Mouse (Mus musculus) liver, adult 2 months (tissue): Measurements from ENCODE around the gene Rapgef2. TPM values are rescaled to one million over a fixed set of nuclear protein-coding genes. Genes with fewer than 3 reads are reported as not detected.

ENCODE experiments used
- DNase-seq: peaks from one replicate; pipeline ENCODE4 v3.0.0-alpha.2; 2011; ENCODE audit warnings: low read depth, low spot score; ENCODE audit errors: extremely low read depth
- H3K27ac ChIP-seq: fragments of 200-500 bp; replicated peaks from 2 replicates; pipeline ENCODE4 v1.5.1; 2012; ENCODE audit warnings: low read depth, mild to moderate bottlenecking, control low read depth, inconsistent platforms, low read length; ENCODE audit not compliant: insufficient read depth
- H3K27me3 ChIP-seq: fragments of 200-500 bp; 2 replicates; pipeline ENCODE4 v1.6.1; 2012; ENCODE audit warnings: mild to moderate bottlenecking, moderate library complexity, low read length, inconsistent platforms; ENCODE audit not compliant: control insufficient read depth, insufficient read depth
- H3K36me3 ChIP-seq: fragments of 200-500 bp; 2 replicates; pipeline ENCODE4 v1.6.1; 2012; ENCODE audit warnings: low read length, inconsistent platforms; ENCODE audit not compliant: control insufficient read depth, insufficient read depth
- H3K4me1 ChIP-seq: fragments of 200-500 bp; 2 replicates; pipeline ENCODE4 v1.6.1; 2011; ENCODE audit warnings: low read length; ENCODE audit not compliant: control insufficient read depth, insufficient read depth
- H3K4me3 ChIP-seq: fragments of 200-500 bp; 2 replicates; pipeline ENCODE4 v1.5.1; 2011; ENCODE audit warnings: low read depth, mild to moderate bottlenecking, control low read depth, low read length, moderate library complexity; ENCODE audit not compliant: insufficient read depth
- H3K79me2 ChIP-seq: fragments of 200-500 bp; 2 replicates; pipeline ENCODE4 v1.6.1; 2012; ENCODE audit warnings: inconsistent platforms, mild to moderate bottlenecking, low read length, moderate library complexity; ENCODE audit not compliant: control insufficient read depth, insufficient read depth
- H3K9ac ChIP-seq: fragments of 200-500 bp; 2 replicates; pipeline ENCODE4 v1.6.1; 2012; ENCODE audit warnings: low read depth, mild to moderate bottlenecking, control low read depth, inconsistent platforms, low read length
- CTCF ChIP-seq: fragments of 200-500 bp; IDR thresholded peaks from 2 replicates; pipeline ENCODE4 v1.5.1; 2011; ENCODE audit warnings: low read depth, low read length, control low read depth
- POLR2A ChIP-seq: fragments of 200-500 bp; IDR thresholded peaks from 2 replicates; pipeline ENCODE4 v1.6.1; 2011; ENCODE audit warnings: low read length, control low read depth; ENCODE audit not compliant: insufficient read depth; ENCODE audit errors: extremely low read depth
- WGBS: fragments of 180-500 bp; shearing (Covaris S2); methylation state at CpG from one replicate; pipeline ENCODE4 v1.1.7; 2018; 5-methylcytosine and 5-hydroxymethylcytosine counted together
- polyA plus RNA-seq: library from polyadenylated mRNA; depleted of rRNA; stranded (reverse); fragments of >200 nt; gene quantifications from 2 replicates; pipeline ENCODE4 v1.2.3, GENCODE M21; 2012
- total RNA-seq: library from RNA; depleted of rRNA; stranded (reverse); fragments of >200 nt; gene quantifications from 2 replicates; pipeline ENCODE4 v1.2.3, GENCODE M21; 2014

The Rapgef2 gene
- total and polyA plus RNA-seq, 2 experiments = 4.2 to 15.3 TPM

GRCm38 (mm10) chr3:79237619-79238342, 48.5 kb downstream of the Rapgef2 start:
- H3K4me3 ChIP-seq = no peak overlapping the region
- no peak overlapping the region for H3K9ac ChIP-seq
- 74% methylated on average over 9 of the region's 9 CpGs for WGBS
- no peak overlapping the region for H3K27ac ChIP-seq
- peaks cover 37% of the 10 kb centered on the region; the same call in 1 of the 2 replicates for H3K79me2 ChIP-seq
- DNase-seq = peak; percentile 50
- no peak for TF ChIP-seq CTCF
- peaks cover 14% of the 10 kb centered on the region for H3K4me1 ChIP-seq
- no peaks in the 10 kb centered on the region for H3K27me3 ChIP-seq
- no peaks in the 10 kb centered on the region for H3K36me3 ChIP-seq

GRCm38 (mm10) chr3:79234485-79234884, 51.8 kb downstream of the Rapgef2 start:
- no peaks in the 10 kb centered on the region for H3K36me3 ChIP-seq
- DNase-seq = no peak
- H3K4me3 ChIP-seq = no peak overlapping the region
- peaks cover 34% of the 10 kb centered on the region; the same call in 1 of the 2 replicates for H3K79me2 ChIP-seq
- 19% methylated on average over 3 of the region's 3 CpGs for WGBS
- H3K4me1 ChIP-seq = peaks cover 14% of the 10 kb centered on the region
- TF ChIP-seq CTCF = no peak
- TF ChIP-seq POLR2A = no peak
- H3K27ac ChIP-seq = no peak overlapping the region
- no peaks in the 10 kb centered on the region for H3K27me3 ChIP-seq
- no peak overlapping the region for H3K9ac ChIP-seq

- TF ChIP-seq POLR2A = no peak
- TF ChIP-seq CTCF = no peak
- 39% methylated on average over 13 of the region's 13 CpGs for WGBS
- peaks cover 29% of the 10 kb centered on the region; the same call in 1 of the 2 replicates for H3K79me2 ChIP-seq
- H3K27me3 ChIP-seq = no peaks in the 10 kb centered on the region
- peak; percentile 76 for DNase-seq
- no peak overlapping the region for H3K4me3 ChIP-seq
- H3K27ac ChIP-seq = peak overlapping the region; percentile 38; the same call in 1 of the 2 replicates
- peaks cover 12% of the 10 kb centered on the region for H3K4me1 ChIP-seq
- H3K9ac ChIP-seq = peak overlapping the region; percentile 26; the same call in 1 of the 2 replicates
- H3K36me3 ChIP-seq = no peaks in the 10 kb centered on the region
These were observed 52.6 kb downstream of the Rapgef2 start for GRCm38 (mm10) chr3:79233478-79234415.

GRCm38 (mm10) chr3:79230718-79231117, 55.6 kb downstream of the Rapgef2 start:
- Histone ChIP-seq H3K27me3 (no peaks in the 10 kb centered on the region), H3K4me3 (no peak overlapping the region), H3K79me2 (peaks cover 29% of the 10 kb centered on the region; the same call in 1 of the 2 replicates), H3K36me3 (no peaks in the 10 kb centered on the region), H3K27ac (no peak overlapping the region), H3K4me1 (peaks cover 11% of the 10 kb centered on the region), H3K9ac (no peak overlapping the region)
- TF ChIP-seq POLR2A = no peak
- TF ChIP-seq CTCF = no peak
- no peak for DNase-seq
- WGBS = over 99% methylated on average over 4 of the region's 4 CpGs

GRCm38 (mm10) chr3:79229546-79229945, 56.8 kb downstream of the Rapgef2 start:
- WGBS = 73% methylated on average over 6 of the region's 6 CpGs
- Histone ChIP-seq H3K27me3 (no peaks in the 10 kb centered on the region), H3K36me3 (no peaks in the 10 kb centered on the region), H3K27ac (no peak overlapping the region), H3K4me1 (peaks cover 10% of the 10 kb centered on the region), H3K79me2 (peaks cover 27% of the 10 kb centered on the region; the same call in 1 of the 2 replicates), H3K9ac (no peak overlapping the region), H3K4me3 (no peak overlapping the region)
- no peak for DNase-seq
- no peak for TF ChIP-seq POLR2A
- TF ChIP-seq CTCF = no peak
